Mouse (Mus musculus) testis, adult 2 months (tissue): Measurements from ENCODE around the gene Ube2q1. TPM values are rescaled to one million over a fixed set of nuclear protein-coding genes. Genes with fewer than 3 reads are reported as not detected.

ENCODE experiments used
- H3K27ac ChIP-seq: fragments of 200-500 bp; 2 replicates; pipeline ENCODE4 v1.5.1; 2012; ENCODE audit warnings: low read depth, low read length; ENCODE audit not compliant: control insufficient read depth, insufficient read depth
- H3K27me3 ChIP-seq: fragments of 200-500 bp; 2 replicates; pipeline ENCODE4 v1.6.1; 2012; ENCODE audit warnings: mild to moderate bottlenecking, low read length, moderate library complexity; ENCODE audit not compliant: control insufficient read depth, insufficient read depth
- H3K36me3 ChIP-seq: fragments of 200-500 bp; 2 replicates; pipeline ENCODE4 v1.6.1; 2012; ENCODE audit warnings: mild to moderate bottlenecking, low read length; ENCODE audit not compliant: control insufficient read depth, insufficient read depth
- H3K4me1 ChIP-seq: fragments of 200-500 bp; 2 replicates; pipeline ENCODE4 v1.6.1; 2012; ENCODE audit warnings: low read length; ENCODE audit not compliant: control insufficient read depth, insufficient read depth
- H3K4me3 ChIP-seq: fragments of 200-500 bp; 2 replicates; pipeline ENCODE4 v1.5.1; 2012; ENCODE audit warnings: low read depth, mild to moderate bottlenecking, low read length, moderate library complexity, mixed read lengths; ENCODE audit not compliant: control insufficient read depth
- CTCF ChIP-seq: fragments of 200-500 bp; IDR thresholded peaks from 2 replicates; pipeline ENCODE4 v1.5.1; 2012; ENCODE audit warnings: low read depth, mild to moderate bottlenecking, inconsistent platforms, low read length, moderate library complexity; ENCODE audit not compliant: control insufficient read depth, insufficient read depth, insufficient replicate concordance
- POLR2A ChIP-seq: fragments of 200-500 bp; IDR thresholded peaks from 2 replicates; pipeline ENCODE4 v1.6.1; 2012; ENCODE audit warnings: low read depth, mild to moderate bottlenecking, inconsistent platforms, low read length, moderate library complexity; ENCODE audit not compliant: control insufficient read depth
- polyA plus RNA-seq: library from polyadenylated mRNA; depleted of rRNA; stranded (reverse); fragments of >200 nt; gene quantifications from 2 replicates; pipeline ENCODE4 v1.2.3, GENCODE M21; 2012; rRNA removed

Gene Ube2q1
- polyA plus RNA-seq, 1 experiment, result 20.5 TPM

DNA sequence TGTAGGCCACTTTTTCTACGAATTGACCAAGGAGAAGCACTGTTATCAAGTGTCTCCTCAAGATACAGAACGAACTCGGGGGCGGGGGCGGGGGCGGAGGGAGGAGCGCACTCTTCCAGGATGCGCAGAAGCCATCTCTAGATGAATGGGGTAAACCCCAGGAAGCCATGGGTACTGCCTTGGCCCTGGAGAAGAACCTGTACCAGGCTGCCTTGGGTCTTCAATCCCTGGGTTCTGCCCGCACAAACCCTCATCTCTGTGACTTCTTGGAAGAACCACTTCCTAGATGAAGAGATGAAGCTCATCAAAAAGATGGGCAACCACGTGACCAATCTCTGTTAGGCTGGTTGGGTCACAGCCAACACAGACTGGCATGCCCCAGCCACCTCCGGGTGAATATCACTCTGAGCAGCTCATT is 47.7 kb downstream of the Ube2q1 start:
- Histone ChIP-seq H3K4me1 (peaks cover 2% of the 10 kb centered on the region), H3K27ac (no peak overlapping the region), H3K4me3 (no peak overlapping the region), H3K27me3 (no peaks in the 10 kb centered on the region), H3K36me3 (no peaks in the 10 kb centered on the region)
- no peak for TF ChIP-seq POLR2A
- TF ChIP-seq CTCF, result no peak

DNA sequence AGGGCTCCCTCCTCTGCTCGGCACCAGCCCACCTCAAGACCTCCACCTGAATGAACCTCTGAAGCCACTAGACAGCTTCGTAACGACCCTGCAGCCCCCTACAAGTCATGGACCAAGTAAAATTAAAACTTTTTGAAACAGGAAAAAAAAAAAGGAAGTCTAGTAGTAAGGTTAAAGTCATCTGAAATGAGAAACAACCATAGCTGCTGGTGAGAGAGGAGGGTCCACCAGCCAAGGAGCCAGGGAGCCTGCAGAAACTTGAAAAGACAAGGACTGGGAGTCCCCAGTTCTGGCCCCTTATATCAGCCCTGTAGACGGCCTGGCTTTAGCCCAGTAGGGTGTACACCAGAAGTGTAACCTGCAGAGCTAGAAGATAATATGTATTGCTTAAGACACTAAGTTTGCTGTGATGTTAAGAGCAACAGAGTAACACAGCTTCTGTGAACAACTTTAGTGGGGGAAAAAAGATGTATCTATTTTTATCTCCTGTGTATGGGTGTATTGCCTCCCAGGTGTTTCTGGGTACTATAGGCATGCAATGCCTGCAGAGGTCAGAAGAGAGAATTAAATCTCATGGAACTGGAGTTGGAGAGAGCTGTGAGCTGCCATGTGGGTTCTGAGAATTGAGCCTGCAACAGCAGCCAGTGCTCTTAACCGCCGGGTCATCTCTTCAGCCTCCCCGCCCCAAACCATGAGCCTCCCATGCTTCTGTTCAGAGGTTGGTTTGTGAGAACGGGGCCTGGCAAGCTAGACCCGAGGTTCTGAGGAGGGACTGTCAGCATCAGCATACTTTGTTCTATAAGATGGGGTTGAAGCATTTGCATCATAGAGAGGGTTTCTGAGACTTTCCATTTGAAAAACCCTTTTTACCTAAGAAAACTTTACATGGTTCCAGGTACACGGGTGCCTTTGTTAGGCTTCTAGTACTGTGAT is 48.4 kb downstream of the Ube2q1 start:
- TF ChIP-seq CTCF (no peak), POLR2A (no peak)

DNA sequence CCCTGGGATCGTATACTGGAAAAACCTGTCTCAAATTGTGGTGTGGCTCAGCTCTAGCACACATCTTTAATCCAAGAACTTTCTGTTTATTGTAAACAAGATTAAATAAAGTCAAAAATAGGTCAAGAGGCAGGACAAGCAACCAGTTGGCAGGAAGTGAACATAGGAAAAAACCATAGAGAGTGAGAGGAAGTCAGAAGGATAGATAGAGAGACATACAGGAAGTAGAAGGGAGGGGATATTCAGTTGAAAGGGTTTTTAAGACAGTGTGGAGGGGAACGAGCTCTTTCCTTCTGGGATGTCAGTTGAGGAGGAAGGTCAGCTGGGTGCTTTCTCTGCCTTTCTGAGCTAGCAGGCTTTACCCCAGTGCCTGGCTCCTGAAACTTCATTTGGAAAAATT is 50.2 kb downstream of the Ube2q1 start:
- TF ChIP-seq POLR2A (no peak), CTCF (no peak)
- H3K27ac ChIP-seq, result no peak overlapping the region
- H3K27me3 ChIP-seq, result no peaks in the 10 kb centered on the region
- peaks cover 2% of the 10 kb centered on the region for H3K4me1 ChIP-seq
- H3K4me3 ChIP-seq, result no peak overlapping the region
- no peaks in the 10 kb centered on the region for H3K36me3 ChIP-seq

More for the DNA sequence above, 48.4 kb downstream of the Ube2q1 start:
- Histone ChIP-seq H3K27me3 (no peaks in the 10 kb centered on the region), H3K36me3 (no peaks in the 10 kb centered on the region), H3K4me1 (peaks cover 2% of the 10 kb centered on the region), H3K4me3 (no peak overlapping the region), H3K27ac (no peak overlapping the region)

DNA sequence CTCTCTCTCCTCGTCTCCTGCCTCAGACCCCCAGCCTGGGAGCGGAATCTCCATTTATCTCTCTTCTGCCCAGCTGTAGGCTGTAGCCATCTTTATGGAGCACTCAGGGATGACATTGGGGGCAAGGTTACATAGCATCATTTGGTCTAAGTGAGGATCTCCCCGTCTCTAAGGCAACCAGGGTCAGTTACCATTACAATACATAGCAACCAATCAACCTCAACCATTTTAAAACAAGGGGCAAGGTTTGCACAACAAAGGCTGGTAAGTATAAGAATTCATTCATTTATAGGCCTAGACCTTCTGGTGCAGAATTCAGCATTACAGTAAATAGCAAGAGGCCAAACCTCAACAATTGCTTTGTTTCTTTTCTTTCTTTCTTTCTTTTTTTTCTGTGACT is 52.9 kb downstream of the Ube2q1 start:
- no peaks in the 10 kb centered on the region for H3K27me3 ChIP-seq

GRCm38 (mm10) chr3:89830815-89831591 is 57.6 kb downstream of the Ube2q1 start, which contains the start of gene She:
Gene She (plus strand): TSS chr3:89831370.
- Histone ChIP-seq H3K36me3 (no peaks in the 10 kb centered on the region), H3K4me3 (peak within 1 kb of the TSS; percentile 47), H3K4me1 (peaks cover 10% of the 10 kb centered on the region), H3K27me3 (no peaks in the 10 kb centered on the region), H3K27ac (no peak within 1 kb of the TSS)
- TF ChIP-seq POLR2A (no peak), CTCF (no peak)

More for the DNA sequence above, 52.9 kb downstream of the Ube2q1 start:
- TF ChIP-seq CTCF (no peak), POLR2A (no peak)
- Histone ChIP-seq H3K4me1 (peaks cover 6% of the 10 kb centered on the region), H3K36me3 (no peaks in the 10 kb centered on the region), H3K27ac (no peak overlapping the region), H3K4me3 (no peak overlapping the region)

Other genes starting within 250 kb of the Ube2q1 start
- gene Adar, start 58.6 kb upstream of the Ube2q1 start, polyA plus RNA-seq, result 6.2 TPM in 2 replicates
- gene Chrnb2, start 9.0 kb upstream of the Ube2q1 start, polyA plus RNA-seq, result 4.2 and 4.5 TPM in 2 replicates
- gene She, start 57.8 kb downstream of the Ube2q1 start, polyA plus RNA-seq, result 0.12 and 0.24 TPM in 2 replicates
- 0.93 and 1.1 TPM in 2 replicates for gene Il6ra, start 139.6 kb downstream of the Ube2q1 start, polyA plus RNA-seq
- 26.9 and 39.9 TPM in 2 replicates for gene Atp8b2, start 189.9 kb downstream of the Ube2q1 start, polyA plus RNA-seq
- gene Hax1, start 225.2 kb downstream of the Ube2q1 start, polyA plus RNA-seq, result 108 and 116 TPM in 2 replicates